Mouse (Mus musculus): ENCODE results near the gene Trip4. TPM values are rescaled to one million over a fixed set of nuclear protein-coding genes. Genes with fewer than 3 reads are reported as not detected.

Gene Trip4
- polyA plus RNA-seq, 1 experiment from 2014 or later: 31.0 TPM

GRCm38 (mm10) chr9:65812841-65813240, 95.8 kb downstream of the Trip4 start:
- H3K27ac ChIP-seq (ENCODE audit: low read length): peak overlapping the region; percentile 26; the same call in 1 of the 2 replicates
- no peak for ATAC-seq (ENCODE audit: low FRiP score, low TSS enrichment)
- H3K4me2 ChIP-seq (replicated peaks; ENCODE audit: low read depth, low read length): no peak overlapping the region
- H3K9me3 ChIP-seq (ENCODE audit: low read length): peaks cover 3% of the 10 kb centered on the region; the same call in 1 of the 2 replicates
- H3K4me1 ChIP-seq (ENCODE audit: insufficient read depth, low read length): 0 out of 2 replicates have a peak, but pooled peaks cover 6% of the 10 kb centered on the region
- no peak overlapping the region for H3K9ac ChIP-seq (replicated peaks; ENCODE audit: low read length)
- no peaks in the 10 kb centered on the region for H3K27me3 ChIP-seq (ENCODE audit: insufficient read depth, low read length)
- H3K36me3 ChIP-seq (ENCODE audit: insufficient read depth, low read length): peaks cover 3% of the 10 kb centered on the region; the same call in 1 of the 2 replicates
- 29% methylated on average over 2 of the region's 2 CpGs for WGBS
- H3K4me3 ChIP-seq (ENCODE audit: low read length): no peak overlapping the region

DNA sequence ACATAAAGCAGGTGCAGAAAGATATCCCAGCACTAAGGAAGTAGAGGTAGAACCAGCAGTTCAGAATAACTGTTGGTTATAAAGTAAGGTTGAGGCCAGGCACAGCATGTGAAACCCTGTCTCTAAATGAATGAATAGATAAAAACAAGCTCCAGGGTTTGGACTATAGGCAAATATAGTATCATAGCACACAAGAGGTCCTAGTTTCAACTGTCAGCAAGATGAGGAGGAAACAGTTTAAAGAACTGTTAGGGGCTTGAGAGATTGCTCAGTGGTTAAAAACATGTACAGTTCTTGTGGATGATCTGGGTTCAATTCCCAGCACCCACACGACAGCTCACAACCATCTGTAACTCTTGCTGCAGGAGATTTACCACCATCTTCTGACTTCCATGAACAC, 96.8 kb downstream of the Trip4 start:
- Histone ChIP-seq H3K36me3 (ENCODE audit: insufficient read depth, low read length) (peaks cover 3% of the 10 kb centered on the region; the same call in 1 of the 2 replicates), H3K4me3 (ENCODE audit: low read length) (no peak overlapping the region), H3K4me1 (ENCODE audit: insufficient read depth, low read length) (0 out of 2 replicates have a peak, but pooled peaks cover 6% of the 10 kb centered on the region), H3K27ac (ENCODE audit: low read length) (no peak overlapping the region), H3K4me2 (replicated peaks; ENCODE audit: low read depth, low read length) (no peak overlapping the region), H3K27me3 (ENCODE audit: insufficient read depth, low read length) (no peaks in the 10 kb centered on the region), H3K9ac (replicated peaks; ENCODE audit: low read length) (no peak overlapping the region), H3K9me3 (ENCODE audit: low read length) (peaks cover 3% of the 10 kb centered on the region; the same call in 1 of the 2 replicates)
- 85% methylated on average over 1 of the region's 1 CpGs for WGBS
- no peak for ATAC-seq (ENCODE audit: low FRiP score, low TSS enrichment)

GRCm38 (mm10) chr9:65807818-65808217, 100.8 kb downstream of the Trip4 start:
- 0 out of 2 replicates have a peak, but pooled peaks cover 1% of the 10 kb centered on the region for H3K4me1 ChIP-seq (ENCODE audit: insufficient read depth, low read length)
- H3K36me3 ChIP-seq (ENCODE audit: insufficient read depth, low read length): no peaks in the 10 kb centered on the region
- WGBS: 67% methylated on average over 1 of the region's 1 CpGs
- H3K9ac ChIP-seq (replicated peaks; ENCODE audit: low read length): no peak overlapping the region
- H3K4me2 ChIP-seq (replicated peaks; ENCODE audit: low read depth, low read length): no peak overlapping the region
- no peak overlapping the region for H3K4me3 ChIP-seq (ENCODE audit: low read length)
- no peak for ATAC-seq (ENCODE audit: low FRiP score, low TSS enrichment)
- no peaks in the 10 kb centered on the region for H3K9me3 ChIP-seq (ENCODE audit: low read length)
- H3K27me3 ChIP-seq (ENCODE audit: insufficient read depth, low read length): no peaks in the 10 kb centered on the region
- no peak overlapping the region for H3K27ac ChIP-seq (ENCODE audit: low read length)

DNA sequence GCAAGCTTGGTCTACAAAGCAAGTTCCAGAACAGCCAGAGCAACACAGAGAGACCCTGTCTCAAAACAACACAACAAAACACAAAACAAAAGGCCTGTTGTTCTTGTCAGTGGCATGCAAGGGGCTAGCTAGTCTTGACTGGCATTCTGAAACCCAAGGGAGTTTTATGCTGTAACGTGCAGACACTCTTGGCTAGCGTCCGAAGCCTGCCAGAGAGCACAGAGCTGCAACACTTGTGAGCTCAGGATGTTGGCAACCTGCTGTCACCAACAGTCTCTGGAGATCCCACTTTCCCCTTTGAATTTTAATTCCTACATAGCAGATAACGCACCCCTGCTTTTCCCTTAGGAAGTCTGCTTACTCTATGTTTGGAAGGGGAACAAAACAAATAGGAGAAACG, 101.3 kb downstream of the Trip4 start:
- Histone ChIP-seq H3K9ac (replicated peaks; ENCODE audit: low read length) (no peak overlapping the region), H3K36me3 (ENCODE audit: insufficient read depth, low read length) (no peaks in the 10 kb centered on the region), H3K4me2 (replicated peaks; ENCODE audit: low read depth, low read length) (no peak overlapping the region), H3K4me3 (ENCODE audit: low read length) (no peak overlapping the region), H3K4me1 (ENCODE audit: insufficient read depth, low read length) (no peaks in the 10 kb centered on the region), H3K9me3 (ENCODE audit: low read length) (no peaks in the 10 kb centered on the region), H3K27ac (ENCODE audit: low read length) (no peak overlapping the region), H3K27me3 (ENCODE audit: insufficient read depth, low read length) (no peaks in the 10 kb centered on the region)
- ATAC-seq (ENCODE audit: low FRiP score, low TSS enrichment): no peak
- 67% methylated on average over 5 of the region's 5 CpGs for WGBS

- Histone ChIP-seq H3K4me2 (replicated peaks; ENCODE audit: low read depth, low read length) (no peak overlapping the region), H3K9me3 (ENCODE audit: low read length) (no peaks in the 10 kb centered on the region), H3K4me1 (ENCODE audit: insufficient read depth, low read length) (0 out of 2 replicates have a peak, but pooled peaks cover 4% of the 10 kb centered on the region), H3K36me3 (ENCODE audit: insufficient read depth, low read length) (no peaks in the 10 kb centered on the region; the same call in 1 of the 2 replicates), H3K4me3 (ENCODE audit: low read length) (no peak overlapping the region), H3K9ac (replicated peaks; ENCODE audit: low read length) (no peak overlapping the region), H3K27me3 (ENCODE audit: insufficient read depth, low read length) (no peaks in the 10 kb centered on the region), H3K27ac (ENCODE audit: low read length) (no peak overlapping the region)
- WGBS: 41% methylated on average over 4 of the region's 4 CpGs
- no peak for ATAC-seq (ENCODE audit: low FRiP score, low TSS enrichment)
Measured at GRCm38 (mm10) chr9:65799770-65800169, 108.8 kb downstream of the Trip4 start.

GRCm38 (mm10) chr9:65795651-65796050, 112.9 kb downstream of the Trip4 start:
- no peak for ATAC-seq (ENCODE audit: low FRiP score, low TSS enrichment)
- H3K4me2 ChIP-seq (replicated peaks; ENCODE audit: low read depth, low read length): no peak overlapping the region
- peaks cover 9% of the 10 kb centered on the region; the same call in 1 of the 2 replicates for H3K36me3 ChIP-seq (ENCODE audit: insufficient read depth, low read length)
- H3K4me3 ChIP-seq (ENCODE audit: low read length): no peak overlapping the region
- H3K27me3 ChIP-seq (ENCODE audit: insufficient read depth, low read length): no peaks in the 10 kb centered on the region
- 86% methylated on average over 2 of the region's 2 CpGs for WGBS
- H3K27ac ChIP-seq (ENCODE audit: low read length): no peak overlapping the region
- H3K9ac ChIP-seq (replicated peaks; ENCODE audit: low read length): no peak overlapping the region
- H3K9me3 ChIP-seq (ENCODE audit: low read length): no peaks in the 10 kb centered on the region
- H3K4me1 ChIP-seq (ENCODE audit: insufficient read depth, low read length): peaks cover 12% of the 10 kb centered on the region

DNA sequence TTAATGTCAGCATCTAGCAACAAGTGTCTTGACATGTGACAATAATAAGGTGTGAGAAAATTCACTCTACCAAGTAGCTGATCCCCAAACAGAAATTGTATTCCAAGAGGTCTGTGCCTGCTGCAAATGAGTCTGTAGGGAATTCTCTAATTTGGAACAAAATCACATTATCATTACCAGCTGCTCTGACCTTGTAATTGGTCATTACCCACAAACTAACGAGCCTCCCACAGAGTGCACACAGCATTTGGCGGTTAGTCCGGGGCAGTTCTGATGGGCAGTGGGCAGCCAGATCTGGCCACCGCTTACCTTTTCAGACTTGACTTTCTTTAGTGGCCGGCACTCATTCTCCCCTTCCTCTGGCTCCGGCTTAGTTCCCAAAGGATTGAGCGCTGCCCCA, 114.3 kb downstream of the Trip4 start:
- H3K4me3 ChIP-seq (ENCODE audit: low read length): no peak overlapping the region
- ATAC-seq (ENCODE audit: low FRiP score, low TSS enrichment): no peak
- no peak overlapping the region for H3K9ac ChIP-seq (replicated peaks; ENCODE audit: low read length)
- no peaks in the 10 kb centered on the region for H3K9me3 ChIP-seq (ENCODE audit: low read length)
- peaks cover 9% of the 10 kb centered on the region; the same call in 1 of the 2 replicates for H3K36me3 ChIP-seq (ENCODE audit: insufficient read depth, low read length)
- WGBS: 82% methylated on average over 7 of the region's 7 CpGs
- no peaks in the 10 kb centered on the region for H3K27me3 ChIP-seq (ENCODE audit: insufficient read depth, low read length)
- peaks cover 12% of the 10 kb centered on the region for H3K4me1 ChIP-seq (ENCODE audit: insufficient read depth, low read length)
- no peak overlapping the region for H3K27ac ChIP-seq (ENCODE audit: low read length)
- H3K4me2 ChIP-seq (replicated peaks; ENCODE audit: low read depth, low read length): no peak overlapping the region

DNA sequence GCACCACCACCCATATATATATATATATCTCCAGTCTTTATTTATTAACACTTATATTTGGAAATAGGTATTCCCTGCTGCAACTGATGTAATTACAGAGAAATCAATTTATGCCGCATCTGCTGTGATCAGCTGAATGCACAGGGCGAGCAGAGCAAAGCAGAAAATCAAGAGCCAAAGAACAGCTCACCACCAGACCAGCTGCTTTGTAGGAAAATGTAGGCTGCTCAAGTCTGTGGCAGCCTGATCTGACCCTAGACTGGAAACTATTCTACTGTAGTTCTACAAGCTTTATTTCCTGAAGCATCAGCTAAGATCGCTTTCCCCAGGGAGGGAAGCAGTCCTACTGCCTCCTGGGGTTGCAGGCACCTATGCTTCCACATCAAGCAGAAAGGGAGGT, 115.1 kb downstream of the Trip4 start:
- 80% methylated on average over 3 of the region's 3 CpGs for WGBS
- H3K27ac ChIP-seq (ENCODE audit: low read length): no peak overlapping the region
- no peak for ATAC-seq (ENCODE audit: low FRiP score, low TSS enrichment)
- H3K4me1 ChIP-seq (ENCODE audit: insufficient read depth, low read length): peaks cover 12% of the 10 kb centered on the region
- no peaks in the 10 kb centered on the region for H3K9me3 ChIP-seq (ENCODE audit: low read length)
- H3K4me2 ChIP-seq (replicated peaks; ENCODE audit: low read depth, low read length): no peak overlapping the region
- H3K36me3 ChIP-seq (ENCODE audit: insufficient read depth, low read length): peaks cover 9% of the 10 kb centered on the region; the same call in 1 of the 2 replicates
- no peak overlapping the region for H3K9ac ChIP-seq (replicated peaks; ENCODE audit: low read length)
- H3K4me3 ChIP-seq (ENCODE audit: low read length): no peak overlapping the region
- H3K27me3 ChIP-seq (ENCODE audit: insufficient read depth, low read length): no peaks in the 10 kb centered on the region

DNA sequence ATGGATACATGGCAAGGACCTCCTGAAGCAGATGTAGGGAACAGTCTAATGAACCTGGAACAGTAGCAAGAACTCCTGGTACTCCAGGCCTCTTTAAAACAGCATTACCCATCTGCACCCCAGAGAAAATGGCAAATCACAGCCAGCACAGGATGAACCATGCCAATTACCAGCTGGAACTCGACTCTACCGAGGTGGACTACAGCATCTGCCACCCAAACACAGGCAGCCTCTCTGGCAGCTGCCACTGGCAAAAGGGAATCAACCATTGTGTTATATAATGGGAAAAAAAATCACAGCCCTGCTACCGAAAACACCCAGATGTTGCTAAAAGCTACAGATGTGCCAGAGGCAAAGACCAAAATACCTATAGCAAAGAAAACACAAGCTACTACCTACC, 115.5 kb downstream of the Trip4 start:
- no peaks in the 10 kb centered on the region for H3K9me3 ChIP-seq (ENCODE audit: low read length)
- no peaks in the 10 kb centered on the region for H3K27me3 ChIP-seq (ENCODE audit: insufficient read depth, low read length)
- peaks cover 9% of the 10 kb centered on the region; the same call in 1 of the 2 replicates for H3K36me3 ChIP-seq (ENCODE audit: insufficient read depth, low read length)
- H3K9ac ChIP-seq (replicated peaks; ENCODE audit: low read length): no peak overlapping the region
- 86% methylated on average over 3 of the region's 3 CpGs for WGBS
- H3K4me2 ChIP-seq (replicated peaks; ENCODE audit: low read depth, low read length): no peak overlapping the region
- no peak for ATAC-seq (ENCODE audit: low FRiP score, low TSS enrichment)
- H3K4me1 ChIP-seq (ENCODE audit: insufficient read depth, low read length): peaks cover 14% of the 10 kb centered on the region
- H3K27ac ChIP-seq (ENCODE audit: low read length): no peak overlapping the region
- no peak overlapping the region for H3K4me3 ChIP-seq (ENCODE audit: low read length)

GRCm38 (mm10) chr9:65791846-65792245, 116.7 kb downstream of the Trip4 start:
- no peak for ATAC-seq (ENCODE audit: low FRiP score, low TSS enrichment)
- peaks cover 27% of the 10 kb centered on the region for H3K4me1 ChIP-seq (ENCODE audit: insufficient read depth, low read length)
- H3K27ac ChIP-seq (ENCODE audit: low read length): no peak overlapping the region
- H3K4me2 ChIP-seq (replicated peaks; ENCODE audit: low read depth, low read length): no peak overlapping the region
- H3K4me3 ChIP-seq (ENCODE audit: low read length): no peak overlapping the region
- H3K9me3 ChIP-seq (ENCODE audit: low read length): no peaks in the 10 kb centered on the region
- no peaks in the 10 kb centered on the region for H3K27me3 ChIP-seq (ENCODE audit: insufficient read depth, low read length)
- peaks cover 9% of the 10 kb centered on the region; the same call in 1 of the 2 replicates for H3K36me3 ChIP-seq (ENCODE audit: insufficient read depth, low read length)
- no peak overlapping the region for H3K9ac ChIP-seq (replicated peaks; ENCODE audit: low read length)
